ENCODE assay signal across 8 mouse cellular contexts in genomic region chr16:91043461-91044248, GRCm38 (mm10). TPM values are rescaled to one million over a fixed set of nuclear protein-coding genes. Genes with fewer than 3 reads are reported as not detected.
A peak's percentile ranks its signal among the peaks of the same experiment; 100 is the strongest.
DNase-seq lines count a peak whose midpoint lies in the region; ATAC-seq and TF ChIP-seq lines count a peak whose summit lies in the region.

No protein-coding gene starts in this region.

- peak; percentile 73 for ATAC-seq in Patski
- ATAC-seq in hindbrain, embryonic 15.5 days (ENCODE audit: low FRiP score, low read depth), result peak; percentile 69

- CTCF ChIA-PET in Patski (lab: Charles Lee), result interaction anchor here (0.6 to 1.3 kb wide), 5 partner anchors 10 to 109 kb away, joined by 3 to 4 read pairs (median 3); partner anchors contain the start of gene Cfap298

- H3K27ac ChIP-seq in hindbrain, embryonic 15.5 days (replicated peaks), result peak overlapping the region; percentile 95

- H3K4me2 ChIP-seq in hindbrain, embryonic 15.5 days, result peak overlapping the region; percentile 63

- no peaks in the 10 kb centered on the region for H3K9me3 ChIP-seq in hindbrain, embryonic 15.5 days
- H3K9me3 ChIP-seq in megakaryocyte, embryonic 14.5 days, result no peaks in the 10 kb centered on the region

- under 1% methylated on average over 56 of the region's 63 CpGs for WGBS in hindbrain, embryonic 15.5 days

- peaks cover 32% of the 10 kb centered on the region for H3K4me1 ChIP-seq in hindbrain, embryonic 15.5 days (replicated peaks)
- peaks cover 45% of the 10 kb centered on the region for H3K4me1 ChIP-seq in megakaryocyte, embryonic 14.5 days

- peak overlapping the region; percentile 87 for H3K4me3 ChIP-seq in hindbrain, embryonic 15.5 days
- H3K4me3 ChIP-seq in megakaryocyte, embryonic 14.5 days (replicated peaks), result peak overlapping the region; percentile 100

- H3K27me3 ChIP-seq in Patski, result peaks cover 4% of the 10 kb centered on the region
- H3K27me3 ChIP-seq in hindbrain, embryonic 15.5 days, result peaks cover 2% of the 10 kb centered on the region; the same call in 1 of the 2 replicates
- H3K27me3 ChIP-seq in megakaryocyte, embryonic 14.5 days (replicated peaks), result peaks cover 2% of the 10 kb centered on the region

- POLR2A ChIA-PET in Patski (lab: Charles Lee), result no interaction called here

- H3K9ac ChIP-seq in hindbrain, embryonic 15.5 days, result peak overlapping the region; percentile 93

- in situ Hi-C loops in Patski (cut with MboI; ENCODE audit: low pct_unique_long_range_greater_than_20kb), result no loop called here

- 0 out of 2 replicates have a peak, but pooled peaks cover 12% of the 10 kb centered on the region for H3K36me3 ChIP-seq in hindbrain, embryonic 15.5 days
- peaks cover 31% of the 10 kb centered on the region for H3K36me3 ChIP-seq in megakaryocyte, embryonic 14.5 days (replicated peaks; ENCODE audit: low read length)

- no peak for TF ChIP-seq CTCF in Patski (IDR thresholded peaks at IDR 0.05)

- no peak for DNase-seq in Patski (ENCODE audit: low read depth, low spot score)
- DNase-seq in cerebellum, adult 9-10 months, result peak; percentile 56
- peak; percentile 48 to 56 for DNase-seq in frontal cortex, postnatal 10 days (ENCODE audit: low spot score in 2 of 2)
- peak; percentile 40 to 48 for DNase-seq in left cerebral cortex, adult 8-10 months (ENCODE audit: low spot score in 2 of 2)
- DNase-seq in right cerebral cortex, adult 2 months (ENCODE audit: low spot score in 2 of 2), result peak; percentile 47 to 57
- peak; percentile 40 to 52 for DNase-seq in urinary bladder, postnatal 36 days (ENCODE audit: low spot score in 2 of 2)

RNA-seq across cellular contexts. Expression of gene Paxbp1, which starts 0.7 kb away (rescaled TPM):
- polyA plus RNA-seq in Patski (2021), result 47.9 TPM
- 58.7 and 61.2 TPM in 2 replicates for polyA plus RNA-seq in hindbrain, embryonic 15.5 days (2015; fragmentation: Nextera tagmentation; extraction: Ambion mirVana)
- total RNA-seq in left cerebral cortex, adult 8-10 months (2022), result 10 to 100 TPM; 49.9 to 59.7 (median 53.9) TPM
- polyA plus RNA-seq in megakaryocyte, embryonic 14.5 days (2012; ENCODE audit: insufficient read depth, low replicate concordance), result 2.0 and 4.8 TPM in 2 replicates

RNA-seq across cellular contexts. Expression of gene Synj1, which starts 32.5 kb away (rescaled TPM):
- polyA plus RNA-seq in Patski (2021), result 28.5 TPM
- polyA plus RNA-seq in hindbrain, embryonic 15.5 days (2015; fragmentation: Nextera tagmentation; extraction: Ambion mirVana), result 48.3 and 52.8 TPM in 2 replicates
- 100 to 1,000 TPM; 312 to 360 (median 338) TPM for total RNA-seq in left cerebral cortex, adult 8-10 months (2022)
- polyA plus RNA-seq in megakaryocyte, embryonic 14.5 days (2012; ENCODE audit: insufficient read depth, low replicate concordance), result 4.5 and 14.4 TPM in 2 replicates

RNA-seq across cellular contexts. Expression of gene 4932438H23Rik, which starts 51.3 kb away (rescaled TPM):
- not detected for polyA plus RNA-seq in Patski (2021)
- 0.59 and 0.69 TPM in 2 replicates for polyA plus RNA-seq in hindbrain, embryonic 15.5 days (2015; fragmentation: Nextera tagmentation; extraction: Ambion mirVana)
- 1 to 10 TPM in 2 of 4 experiments, under 1 TPM in 2; 0.94 to 1.7 (median 1.2) TPM for total RNA-seq in left cerebral cortex, adult 8-10 months (2022)
- not detected in 2 replicates for polyA plus RNA-seq in megakaryocyte, embryonic 14.5 days (2012; ENCODE audit: insufficient read depth, low replicate concordance)
